Mouse (Mus musculus) liver, postnatal 0 days (tissue): ENCODE results near the gene Ptprb.

Experiments used
- CTCF ChIP-seq: sonication (generic); IDR thresholded peaks from 2 replicates; pipeline ENCODE4 v1.5.1; 2016; ENCODE audit warnings: antibody characterized with exemption, low read depth
- EP300 ChIP-seq: IDR thresholded peaks from 2 replicates; pipeline ENCODE4 v1.6.1; 2016; ENCODE audit warnings: antibody characterized with exemption, low read depth, mild to moderate bottlenecking

DNA sequence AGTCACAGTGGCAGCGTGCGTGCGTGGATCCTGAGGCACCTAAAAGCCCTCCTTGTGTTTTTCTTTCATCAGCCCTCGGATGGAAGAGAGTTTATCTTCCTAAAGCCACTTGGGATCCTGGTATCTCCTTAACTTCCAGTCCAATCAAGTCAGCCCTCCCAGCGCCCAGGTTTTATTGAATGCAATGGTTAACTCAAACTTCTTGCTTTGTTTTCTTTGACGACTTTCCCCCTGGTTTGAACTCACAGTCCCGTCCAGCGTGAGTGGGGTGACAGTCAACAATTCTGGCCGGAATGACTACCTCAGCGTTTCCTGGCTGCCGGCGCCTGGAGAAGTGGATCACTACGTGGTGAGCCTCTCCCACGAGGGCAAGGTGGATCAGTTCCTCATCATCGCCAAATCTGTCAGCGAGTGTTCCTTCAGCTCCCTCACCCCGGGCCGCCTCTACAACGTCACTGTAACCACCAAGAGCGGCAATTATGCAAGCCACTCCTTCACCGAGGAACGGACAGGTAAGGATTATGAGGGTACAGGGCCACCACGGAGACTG lies 55.7 kb downstream of the Ptprb start:
- no peak for TF ChIP-seq CTCF
- TF ChIP-seq EP300, result no peak
